Mouse (Mus musculus) right cerebral cortex, postnatal 10 days (tissue): Measurements from ENCODE around the gene 1700001C19Rik.
A peak's percentile ranks its signal among the peaks of the same experiment; 100 is the strongest.

ENCODE experiments used
- DNase-seq, 2 experiments: peaks; one replicate each; pipeline ENCODE4 v3.0.0; 2021; ENCODE audit warnings: low spot score in 2 of 2

The 1700001C19Rik gene

GRCm38 (mm10) chr17:47436907-47437547 lies at the start of gene 1700001C19Rik:
TSS of gene 1700001C19Rik (minus strand) at chr17:47437376.
- DNase-seq = no peak

DNA sequence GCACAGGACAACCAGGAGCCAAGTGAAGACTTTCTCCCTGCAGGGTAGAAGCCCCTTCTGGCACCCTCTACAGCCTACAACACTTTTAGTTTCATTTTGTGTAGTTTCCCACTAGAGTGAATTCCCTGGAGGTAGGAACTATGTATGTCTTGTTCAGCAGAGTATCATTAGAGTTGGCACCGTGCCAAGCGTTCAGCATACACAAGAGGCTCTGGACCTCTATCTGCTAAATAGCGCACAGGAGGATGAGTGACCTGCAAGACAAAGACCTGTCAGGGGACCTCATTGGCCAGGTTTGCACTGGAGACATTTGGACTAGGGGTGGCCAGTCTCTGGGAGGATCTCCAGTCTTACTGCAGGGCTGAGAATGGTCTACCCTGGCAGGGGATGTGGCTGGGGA lies 48.6 kb upstream of the 1700001C19Rik start:
- DNase-seq = no peak

- DNase-seq = no peak
These were observed 47.8 kb upstream of the 1700001C19Rik start for GRCm38 (mm10) chr17:47484993-47485392.

- DNase-seq = no peak
These were observed 47.2 kb upstream of the 1700001C19Rik start for GRCm38 (mm10) chr17:47484241-47484921.

DNA sequence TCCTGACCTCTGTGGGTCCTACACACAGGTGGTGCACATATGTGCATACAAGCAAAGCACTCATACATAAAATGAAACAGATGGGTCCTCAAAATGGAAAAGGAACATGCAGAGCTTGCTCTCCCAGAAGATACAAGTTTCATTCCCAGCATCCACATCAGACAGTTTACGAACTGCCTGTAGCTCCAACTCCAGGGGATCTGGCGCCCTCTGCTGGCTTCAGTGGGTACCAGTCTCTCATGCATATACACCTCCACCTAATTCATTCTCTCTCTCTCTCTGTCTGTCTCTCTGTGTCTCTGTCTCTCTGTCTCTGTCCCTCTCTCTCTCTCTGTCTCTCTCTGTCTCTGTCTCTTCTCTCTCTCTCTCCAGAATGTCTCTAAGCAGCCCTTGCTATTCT lies 45.2 kb upstream of the 1700001C19Rik start:
- DNase-seq = peak in 1 of 2 experiments; percentile 65

- DNase-seq = no peak
These were observed 42.7 kb upstream of the 1700001C19Rik start for GRCm38 (mm10) chr17:47479887-47480286.

DNA sequence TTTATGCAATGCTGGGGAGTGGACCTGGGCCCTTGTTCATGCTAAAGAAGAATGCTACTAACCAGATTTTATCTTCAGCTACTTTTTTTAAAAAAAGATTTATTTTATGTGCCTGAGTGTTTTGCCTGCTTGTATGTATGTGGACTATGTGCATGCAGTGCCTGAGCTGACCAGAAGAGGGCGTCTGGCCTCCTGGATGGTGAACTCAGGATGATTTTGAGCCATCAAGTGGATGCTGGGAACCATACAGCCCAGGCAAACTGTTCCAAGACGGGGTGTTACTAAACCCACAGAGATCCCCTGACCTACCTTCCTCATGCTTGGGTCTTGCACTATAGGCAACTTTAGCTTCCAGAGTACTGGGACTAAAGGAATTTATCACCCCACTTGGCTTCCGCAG lies 38.5 kb upstream of the 1700001C19Rik start:
- DNase-seq = no peak

DNA sequence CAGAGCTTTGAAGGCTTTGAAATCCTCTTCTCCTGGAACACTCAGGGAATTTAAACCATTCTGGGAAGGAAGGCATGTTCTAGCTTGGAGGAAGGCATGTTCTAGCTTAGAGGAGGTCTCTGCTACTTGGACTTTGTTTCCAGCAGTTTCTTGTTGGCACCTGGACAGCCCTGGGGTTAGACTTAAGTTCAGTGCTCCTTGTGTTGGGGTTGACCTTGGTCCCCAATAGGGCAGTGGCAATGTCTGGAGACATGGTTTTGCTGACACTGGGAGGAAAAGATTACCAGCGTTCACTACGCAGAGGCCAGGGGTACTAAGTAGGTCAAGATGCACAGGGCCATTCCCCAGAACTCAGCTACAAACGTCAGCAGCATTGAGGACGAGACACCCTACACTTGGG lies 38.0 kb upstream of the 1700001C19Rik start:
- DNase-seq = no peak

DNA sequence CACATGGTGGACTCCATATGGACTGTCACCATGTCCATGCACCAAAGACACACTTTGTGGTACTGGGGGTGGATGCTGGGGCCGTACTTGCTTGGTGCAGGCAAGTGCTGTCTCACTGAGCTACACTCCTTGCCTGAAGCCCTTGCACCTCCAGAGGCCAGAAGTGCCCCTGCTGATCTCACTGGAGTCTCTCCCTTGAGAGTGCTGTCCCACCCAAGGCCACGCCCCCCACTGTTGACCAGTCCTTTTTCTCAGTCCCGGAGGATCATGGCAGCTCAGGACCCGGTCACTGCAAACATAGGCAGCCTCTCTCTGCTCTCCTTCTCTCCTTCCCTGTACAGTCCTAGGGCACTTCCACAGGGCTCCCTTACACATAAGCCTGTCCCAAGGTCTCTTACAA lies 37.1 kb upstream of the 1700001C19Rik start:
- no peak for DNase-seq

DNA sequence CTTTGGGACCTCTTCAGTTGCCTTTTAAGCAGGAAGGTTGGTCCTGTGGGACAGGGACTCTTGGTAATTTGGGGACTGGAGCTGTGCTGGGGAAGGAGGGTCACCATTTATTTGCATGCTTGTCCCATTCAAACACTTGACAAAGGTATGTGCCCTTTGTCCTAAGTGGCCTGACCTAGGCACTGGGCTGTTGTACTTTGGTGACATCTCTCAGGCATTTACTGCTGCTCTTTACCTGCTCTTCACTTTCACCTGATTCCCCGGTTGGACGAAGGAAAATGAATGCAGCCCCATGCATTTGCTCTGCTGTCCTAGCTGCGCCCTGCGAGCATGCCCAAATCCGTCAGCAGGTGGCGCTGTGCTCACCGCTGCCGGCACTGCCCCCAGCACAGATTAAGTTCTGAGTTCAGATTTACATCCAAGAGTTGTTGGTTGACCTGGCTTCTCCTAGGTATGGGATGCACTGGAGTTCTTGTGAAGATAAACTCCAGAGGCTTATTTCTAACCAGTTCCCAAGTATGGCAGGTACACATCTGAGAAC lies 36.3 kb upstream of the 1700001C19Rik start:
- DNase-seq = no peak

DNA sequence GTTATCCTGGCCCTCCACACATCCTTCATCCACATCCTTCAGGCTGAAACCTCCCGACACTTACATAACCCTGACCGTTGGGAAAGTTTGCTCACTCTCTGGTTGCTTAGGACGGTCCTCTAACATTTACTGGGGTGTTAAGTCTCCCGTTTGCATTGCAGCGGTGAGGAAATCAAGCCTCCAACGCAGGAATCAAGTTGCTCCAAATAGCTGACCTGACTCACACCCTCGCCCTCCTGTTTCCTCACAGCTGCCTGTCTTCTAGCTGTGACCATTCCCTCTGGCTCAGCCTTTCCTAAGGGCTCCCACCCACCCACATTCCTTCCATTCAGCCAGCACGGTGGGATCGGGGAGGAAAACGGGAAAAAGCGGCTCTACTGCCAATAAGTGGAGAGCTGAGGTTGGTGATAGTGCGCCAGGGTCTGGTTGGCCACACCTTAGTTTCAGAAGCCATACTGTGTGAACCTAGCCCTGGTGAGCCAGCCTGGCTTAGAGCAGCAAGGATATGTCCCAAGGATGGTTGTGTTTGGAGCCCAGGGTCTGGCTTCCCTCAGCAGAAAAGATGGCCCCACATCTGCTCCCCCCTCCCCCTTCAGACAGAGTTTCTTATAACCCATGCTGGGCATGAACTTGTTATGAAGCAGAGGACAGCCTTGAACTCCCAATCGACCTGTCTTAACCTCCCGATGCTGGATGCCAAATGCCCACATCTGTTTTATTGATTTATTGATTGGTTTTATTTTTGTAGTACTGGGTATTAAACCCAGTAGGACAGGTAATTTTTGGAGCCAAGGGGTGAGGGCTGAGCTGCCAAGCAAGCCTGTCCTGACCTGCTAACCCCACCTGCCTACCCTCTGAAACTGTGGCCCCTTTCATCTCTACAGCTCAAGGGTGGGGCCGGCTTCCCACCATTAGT lies 35.5 kb upstream of the 1700001C19Rik start:
- no peak for DNase-seq

GRCm38 (mm10) chr17:47470686-47471085 lies 33.5 kb upstream of the 1700001C19Rik start:
- DNase-seq = peak; percentile 42 to 50

GRCm38 (mm10) chr17:47470121-47470520 lies 32.9 kb upstream of the 1700001C19Rik start:
- no peak for DNase-seq

DNA sequence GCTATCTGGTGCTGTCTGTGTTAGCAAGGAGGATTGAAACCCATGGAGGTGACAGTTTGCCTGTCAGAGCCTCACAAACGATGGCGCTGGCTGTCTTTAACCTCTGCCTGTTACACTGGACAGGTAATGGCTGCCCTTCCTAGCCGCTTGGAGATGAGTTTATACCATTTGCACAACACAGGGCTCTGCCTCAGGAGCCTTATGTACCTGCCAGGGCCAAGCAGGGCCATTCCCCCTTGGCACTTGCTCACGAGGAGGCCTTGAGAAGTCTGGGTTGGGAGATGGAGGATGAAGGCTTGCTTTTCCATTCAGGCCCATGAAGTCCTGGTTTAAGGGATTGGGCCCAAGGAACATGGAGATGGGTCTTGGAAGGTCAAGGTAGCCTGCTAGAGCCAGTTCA lies 32.5 kb upstream of the 1700001C19Rik start:
- DNase-seq = no peak

- DNase-seq = no peak
These were observed 31.3 kb upstream of the 1700001C19Rik start for GRCm38 (mm10) chr17:47468466-47468865.

GRCm38 (mm10) chr17:47468063-47468462 lies 30.9 kb upstream of the 1700001C19Rik start:
- no peak for DNase-seq

DNA sequence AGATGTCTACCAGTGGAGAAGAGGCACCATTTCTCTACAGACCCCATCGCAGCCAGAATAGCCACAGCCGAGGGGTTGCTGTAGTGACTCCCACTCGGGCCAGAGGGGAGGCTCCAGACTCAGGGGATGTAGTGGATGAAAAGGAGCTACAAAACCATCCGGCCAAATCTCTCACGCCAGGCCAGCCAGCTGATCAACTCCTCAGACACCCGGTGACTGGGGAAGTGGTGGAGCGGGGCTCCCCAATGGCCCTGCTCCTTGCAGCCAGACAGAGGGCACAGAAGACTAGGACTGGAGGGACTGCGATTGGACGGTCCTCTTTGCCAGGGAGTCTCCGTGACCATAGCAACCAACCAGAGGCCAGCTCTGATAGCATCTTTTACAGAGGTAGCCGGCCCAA lies 30.5 kb upstream of the 1700001C19Rik start:
- DNase-seq = no peak

- no peak for DNase-seq
These were observed 29.1 kb upstream of the 1700001C19Rik start for GRCm38 (mm10) chr17:47466284-47466683.

DNA sequence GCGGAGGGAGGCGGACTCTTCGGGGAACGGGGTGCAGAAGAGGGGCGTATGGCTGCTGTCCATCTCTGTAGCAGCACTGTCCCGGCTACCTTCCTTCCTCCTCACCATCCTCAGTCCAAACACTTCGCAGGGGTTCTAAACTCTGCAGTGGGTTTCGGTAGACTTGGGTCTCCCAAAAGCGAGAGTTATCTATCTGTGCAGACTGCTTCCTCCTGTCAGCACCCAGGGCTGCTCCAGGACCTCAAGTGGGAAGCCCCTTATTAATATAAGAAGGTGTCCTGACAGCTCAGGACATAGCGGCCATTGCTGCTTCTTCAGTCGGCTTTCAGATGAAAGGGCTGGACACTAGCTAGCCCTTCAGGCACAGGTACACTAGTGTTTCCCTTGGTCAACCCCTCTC lies 27.8 kb upstream of the 1700001C19Rik start:
- no peak for DNase-seq

GRCm38 (mm10) chr17:47464248-47464965 lies 27.2 kb upstream of the 1700001C19Rik start:
- DNase-seq = no peak

GRCm38 (mm10) chr17:47462728-47463388 lies 25.7 kb upstream of the 1700001C19Rik start:
- DNase-seq = no peak
